Mouse (Mus musculus): ENCODE measurements around the gene Abcc5. TPM values are rescaled to one million over a fixed set of nuclear protein-coding genes. Genes with fewer than 3 reads are reported as not detected.
A peak's percentile ranks its signal among the peaks of the same experiment; 100 is the strongest.
"Not testable (repeated sequence)": the region's sequence is repeated elsewhere in the genome, so short reads cannot be mapped to it uniquely, and the experiment has no call there.

The Abcc5 gene
- total RNA-seq (2015), result 18.0 and 19.0 TPM in 2 replicates
- 14.1 and 20.2 TPM in 2 replicates for total RNA-seq (2017)

- peak; percentile 87 for ATAC-seq (replicated peaks; ENCODE audit: poor library complexity)
Observed at GRCm38 (mm10) chr16:20425855-20426598, at the start of gene Abcc5. TSS of gene Abcc5 (minus strand) at chr16:20426394.

GRCm38 (mm10) chr16:20475335-20475734 lies 49.1 kb upstream of the Abcc5 start:
- ATAC-seq (replicated peaks; ENCODE audit: poor library complexity), result no peak

- no peak for ATAC-seq (replicated peaks; ENCODE audit: poor library complexity)
Observed at GRCm38 (mm10) chr16:20474786-20475185, 48.6 kb upstream of the Abcc5 start.

DNA sequence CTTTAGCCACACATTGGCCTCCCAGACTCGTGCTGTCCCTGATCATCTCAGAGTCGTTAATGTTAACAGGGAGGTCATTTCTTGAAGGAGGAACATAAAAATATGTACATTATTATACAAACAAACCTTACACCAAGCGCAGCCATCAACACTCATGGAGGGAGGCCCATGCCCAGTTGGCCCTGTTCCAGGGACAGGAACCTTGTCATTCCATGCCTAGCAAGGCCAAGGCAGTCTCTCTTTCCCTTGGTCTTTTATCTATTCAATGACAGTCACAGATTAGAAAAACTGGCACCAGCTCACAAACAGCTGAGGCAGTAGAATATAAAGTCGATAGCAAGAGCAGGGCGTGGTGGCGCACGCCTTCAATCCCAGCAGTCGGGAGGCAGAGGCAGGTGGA lies 48.0 kb upstream of the Abcc5 start:
- no peak for ATAC-seq (replicated peaks; ENCODE audit: poor library complexity)

- ATAC-seq (replicated peaks; ENCODE audit: poor library complexity), result no peak
Observed at GRCm38 (mm10) chr16:20473748-20474147, 47.6 kb upstream of the Abcc5 start.

- ATAC-seq (replicated peaks; ENCODE audit: poor library complexity), result no peak
Observed at GRCm38 (mm10) chr16:20471686-20472085, 45.5 kb upstream of the Abcc5 start.

DNA sequence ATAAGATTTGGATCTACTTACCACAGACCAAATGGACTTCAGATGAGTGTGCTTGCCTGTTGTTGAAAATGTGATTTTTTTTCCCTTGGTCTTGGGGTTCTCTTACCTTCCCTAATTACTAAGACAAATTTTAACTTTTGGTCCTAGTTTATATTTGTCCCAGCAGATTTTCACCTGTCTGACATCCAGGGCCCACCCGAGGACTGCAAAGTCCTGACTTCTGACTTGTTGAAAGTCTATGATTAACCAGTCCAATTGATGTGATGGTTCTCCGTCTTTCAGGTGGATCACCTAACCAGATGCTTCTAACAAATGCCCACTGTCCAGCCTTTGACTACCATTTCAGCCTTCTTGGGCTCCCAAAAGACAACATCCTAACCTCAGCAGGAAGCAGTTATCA lies 44.8 kb upstream of the Abcc5 start:
- ATAC-seq (replicated peaks; ENCODE audit: poor library complexity), result no peak

DNA sequence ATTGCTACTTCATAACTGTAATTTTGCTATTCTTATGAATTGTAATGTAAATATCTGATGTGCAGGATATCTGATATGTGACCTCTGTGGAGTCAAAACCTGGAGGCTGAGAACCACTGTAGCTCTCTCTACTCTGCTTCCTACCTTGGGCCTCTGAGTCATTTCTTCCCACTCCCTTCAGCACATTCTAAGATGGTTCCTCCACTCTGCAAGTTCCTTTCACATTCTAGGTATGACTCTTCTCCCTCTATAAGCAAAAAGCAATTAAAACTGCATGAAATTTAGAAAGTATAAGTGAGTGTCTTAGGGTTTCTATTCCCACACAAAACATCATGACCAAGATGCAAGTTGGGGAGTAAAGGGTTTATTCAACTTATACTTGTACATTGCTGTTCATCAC lies 38.5 kb upstream of the Abcc5 start:
- ATAC-seq (replicated peaks; ENCODE audit: poor library complexity), result no peak

- ATAC-seq (replicated peaks; ENCODE audit: poor library complexity), result not testable (repeated sequence)
Observed at GRCm38 (mm10) chr16:20458736-20459135, 32.5 kb upstream of the Abcc5 start.

DNA sequence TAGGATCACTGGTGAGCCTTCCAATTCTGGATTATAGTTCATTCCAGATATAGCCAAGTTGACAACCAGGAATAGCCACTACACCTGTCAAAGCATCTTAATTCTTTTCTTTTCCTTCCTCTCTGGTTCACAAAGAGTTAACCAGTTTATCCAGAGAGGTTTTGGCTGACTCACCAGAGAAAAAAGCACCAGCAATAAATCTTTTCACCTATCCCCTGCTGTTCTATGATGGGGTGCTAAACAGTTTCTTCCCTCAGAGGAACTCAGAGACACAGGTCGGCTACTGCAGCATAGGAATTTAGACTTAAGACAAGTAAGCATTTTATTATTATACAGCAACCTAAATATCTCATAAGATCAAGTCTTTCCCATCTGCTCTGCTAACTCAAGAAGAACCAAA lies 29.9 kb upstream of the Abcc5 start:
- no peak for ATAC-seq (replicated peaks; ENCODE audit: poor library complexity)

- no peak for ATAC-seq (replicated peaks; ENCODE audit: poor library complexity)
Observed at GRCm38 (mm10) chr16:20454155-20454654, 28.0 kb upstream of the Abcc5 start.

GRCm38 (mm10) chr16:20451774-20452173 lies 25.6 kb upstream of the Abcc5 start:
- no peak for ATAC-seq (replicated peaks; ENCODE audit: poor library complexity)

DNA sequence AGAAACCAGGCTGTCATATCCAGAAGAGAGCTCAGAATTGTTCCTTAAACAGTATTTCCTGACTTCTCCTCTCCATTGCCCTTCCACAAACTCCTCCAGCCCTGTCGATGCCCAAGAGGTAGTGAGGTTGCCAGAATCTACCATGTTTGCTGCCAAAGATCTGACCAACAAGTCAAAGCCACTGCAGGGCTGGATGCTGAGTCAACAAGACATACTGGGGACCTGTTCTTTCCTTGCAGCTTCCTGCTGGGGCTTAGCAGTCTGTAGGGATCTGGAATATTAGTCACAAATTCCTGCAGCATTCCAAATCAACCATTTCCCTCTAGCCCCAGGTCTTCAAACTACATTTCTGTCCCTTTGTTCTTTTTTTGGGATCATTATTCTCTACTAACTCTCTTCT lies 19.7 kb upstream of the Abcc5 start:
- ATAC-seq (replicated peaks; ENCODE audit: poor library complexity), result no peak

DNA sequence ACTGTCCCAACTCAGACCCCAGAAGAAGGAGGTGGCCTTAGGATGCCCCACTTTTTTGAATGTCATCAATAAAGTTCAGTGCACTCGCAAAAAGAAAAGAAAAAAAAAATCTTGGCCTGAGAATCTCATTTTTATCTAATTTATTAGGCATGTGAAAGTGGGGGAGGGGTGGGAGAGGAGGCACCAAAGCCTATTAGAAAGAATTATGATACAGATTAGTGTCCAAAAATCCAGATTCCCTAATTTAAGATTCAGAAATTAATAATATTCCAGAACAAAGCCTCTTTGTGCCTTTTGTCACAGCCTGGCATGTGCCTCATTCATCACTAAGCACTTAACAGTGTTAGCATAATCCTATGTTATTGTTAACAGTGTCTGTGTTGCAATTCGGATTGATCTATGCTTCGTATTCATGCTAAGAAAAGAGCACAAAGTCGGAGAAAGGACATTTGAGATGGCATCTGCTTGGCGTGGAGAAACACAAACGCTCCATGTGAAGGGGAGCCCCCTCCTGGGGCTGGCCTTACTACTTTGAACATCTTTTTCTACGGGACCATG lies 18.7 kb upstream of the Abcc5 start:
- no peak for ATAC-seq (replicated peaks; ENCODE audit: poor library complexity)

GRCm38 (mm10) chr16:20442871-20443270 lies 16.7 kb upstream of the Abcc5 start:
- ATAC-seq (replicated peaks; ENCODE audit: poor library complexity), result no peak

DNA sequence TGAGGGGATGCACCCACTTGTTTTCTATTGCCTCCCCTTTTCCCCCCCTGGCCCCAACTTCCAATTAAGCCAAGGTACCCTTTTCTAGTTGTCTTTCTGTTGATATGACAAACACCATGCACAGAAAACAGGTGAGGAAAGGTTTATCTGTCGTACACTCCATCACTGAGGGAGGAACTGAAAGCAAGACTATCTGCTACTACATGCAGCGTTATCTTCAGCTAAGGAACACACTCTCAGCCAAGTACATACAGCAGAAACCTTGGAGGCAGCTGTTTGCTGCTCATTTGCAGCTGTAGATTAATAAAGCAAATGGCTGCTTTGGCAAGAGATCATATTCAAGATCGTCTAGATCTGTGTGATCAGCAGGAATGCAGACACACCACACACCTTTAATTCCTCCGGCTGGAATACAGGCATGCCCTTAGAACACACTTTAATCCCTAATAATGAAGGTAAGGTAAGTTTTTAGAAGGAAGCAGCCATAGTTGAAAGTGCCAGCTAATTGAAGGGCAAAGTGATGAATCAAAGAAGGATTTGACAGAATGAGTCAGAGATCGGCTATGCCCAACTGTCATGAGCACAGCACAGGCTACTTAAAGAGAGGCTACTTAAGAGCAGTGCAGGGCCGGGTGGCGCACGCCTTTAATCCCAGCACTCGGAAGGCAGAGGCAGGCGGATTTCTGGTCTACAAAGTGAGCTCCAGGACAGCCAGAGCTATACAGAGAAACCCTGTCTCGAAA lies 12.7 kb upstream of the Abcc5 start:
- ATAC-seq (replicated peaks; ENCODE audit: poor library complexity), result 0 out of 2 replicates have a peak, but pooled peaks have one; percentile 26

- ATAC-seq (replicated peaks; ENCODE audit: poor library complexity), result not testable (repeated sequence)
Observed at GRCm38 (mm10) chr16:20438046-20438445, 11.9 kb upstream of the Abcc5 start.

- ATAC-seq (replicated peaks; ENCODE audit: poor library complexity), result no peak
Observed at GRCm38 (mm10) chr16:20436281-20436680, 10.1 kb upstream of the Abcc5 start.

DNA sequence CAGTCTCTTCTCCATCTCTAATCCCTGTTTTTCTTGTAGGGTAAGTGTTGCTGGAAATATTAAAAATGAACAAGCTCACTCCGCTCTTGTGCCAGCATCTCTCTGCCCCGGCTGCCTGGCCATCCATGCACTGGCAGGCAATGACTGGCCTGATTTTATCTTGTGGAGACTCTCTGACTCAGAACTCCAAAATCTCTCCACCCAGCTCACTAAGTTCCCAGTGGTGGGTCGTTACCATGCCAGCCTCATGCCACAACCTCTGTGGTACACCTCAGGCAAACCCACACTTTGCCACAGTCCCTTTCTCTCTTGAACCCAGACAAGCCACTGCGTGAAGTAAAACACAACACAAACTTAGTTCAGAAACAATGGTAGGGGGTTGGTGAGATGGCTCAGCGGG lies 3.1 kb upstream of the Abcc5 start:
- no peak for ATAC-seq (replicated peaks; ENCODE audit: poor library complexity)

GRCm38 (mm10) chr16:20427566-20427965 lies 1.4 kb upstream of the Abcc5 start:
- ATAC-seq (replicated peaks; ENCODE audit: poor library complexity), result no peak

DNA sequence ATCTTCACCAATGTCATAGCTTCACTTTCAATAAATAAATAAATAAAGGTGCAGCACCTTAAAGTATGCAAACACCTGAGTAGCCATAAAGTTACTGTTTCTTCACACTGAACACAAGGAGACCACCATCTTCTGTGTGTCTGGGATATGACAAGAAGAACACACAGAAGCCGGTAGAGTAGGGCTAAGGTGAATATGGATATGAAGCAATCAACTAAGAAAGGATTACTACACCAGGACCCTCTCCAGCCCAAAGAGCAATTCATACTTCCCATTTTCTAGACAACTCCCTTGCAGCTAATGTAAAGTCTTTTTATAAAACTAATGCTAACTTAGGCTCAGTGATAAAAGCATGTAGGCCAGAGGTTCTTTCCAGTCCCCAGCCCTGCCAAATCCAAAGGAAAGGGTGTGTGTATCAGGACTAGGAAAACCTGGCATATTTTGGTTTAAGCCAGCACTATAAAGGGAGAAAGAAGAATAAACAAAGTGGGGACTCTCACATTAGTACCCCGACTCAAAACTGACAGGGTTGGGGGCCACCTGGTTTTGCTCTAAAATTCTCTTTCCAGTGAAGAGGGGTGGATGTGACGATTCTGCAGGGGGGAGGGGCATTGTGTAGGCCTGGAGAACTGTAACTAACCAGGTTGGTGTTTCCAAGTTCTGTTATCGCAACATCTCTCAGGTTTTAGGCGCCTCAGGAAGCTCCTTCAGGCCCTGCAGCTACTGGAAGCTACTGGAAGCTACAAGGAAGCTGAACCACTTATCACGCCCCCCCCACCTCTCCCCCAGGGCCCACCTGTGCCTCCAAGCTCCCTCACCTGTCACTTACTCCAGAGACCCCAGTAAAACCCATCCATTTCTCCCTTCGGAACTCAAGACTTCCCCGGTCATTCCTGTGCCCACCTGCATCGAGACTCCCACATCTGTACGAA lies 1.2 kb downstream of the Abcc5 start:
- ATAC-seq (replicated peaks; ENCODE audit: poor library complexity), result 0 out of 2 replicates have a peak, but pooled peaks have one; percentile 2
